Mouse (Mus musculus) cerebellum, adult 11 months (tissue): ENCODE measurements around the gene 9330159F19Rik.

Experiments used
- DNase-seq: peaks from one replicate; pipeline ENCODE4 v3.0.0; 2022

Gene 9330159F19Rik

GRCm38 (mm10) chr10:29211453-29211852, at the start of gene 9330159F19Rik:
Gene 9330159F19Rik, plus strand, starts transcription at chr10:29211606.
- DNase-seq, result no peak

GRCm38 (mm10) chr10:29161664-29162063, 49.7 kb upstream of the 9330159F19Rik start:
- DNase-seq, result no peak

- DNase-seq, result no peak
These were observed 37.6 kb upstream of the 9330159F19Rik start for GRCm38 (mm10) chr10:29173778-29174177.

GRCm38 (mm10) chr10:29175656-29176055, 35.8 kb upstream of the 9330159F19Rik start:
- no peak for DNase-seq

- no peak for DNase-seq
These were observed 34.5 kb upstream of the 9330159F19Rik start for GRCm38 (mm10) chr10:29176881-29177280.

- DNase-seq, result no peak
These were observed 33.4 kb upstream of the 9330159F19Rik start for GRCm38 (mm10) chr10:29178003-29178402.

GRCm38 (mm10) chr10:29180210-29180609, 31.2 kb upstream of the 9330159F19Rik start:
- no peak for DNase-seq

GRCm38 (mm10) chr10:29181046-29181445, 30.4 kb upstream of the 9330159F19Rik start:
- DNase-seq, result no peak

GRCm38 (mm10) chr10:29193769-29194168, 17.6 kb upstream of the 9330159F19Rik start:
- DNase-seq, result no peak

- no peak for DNase-seq
These were observed 14.6 kb upstream of the 9330159F19Rik start for GRCm38 (mm10) chr10:29196811-29197210.

- DNase-seq, result no peak
These were observed 12.8 kb upstream of the 9330159F19Rik start, which contains the start of gene Gm49353 for GRCm38 (mm10) chr10:29198642-29199041. Gene Gm49353, plus strand, starts transcription at chr10:29198954.

GRCm38 (mm10) chr10:29199835-29200234, 11.6 kb upstream of the 9330159F19Rik start:
- no peak for DNase-seq

- no peak for DNase-seq
These were observed 10.8 kb upstream of the 9330159F19Rik start for GRCm38 (mm10) chr10:29200609-29201008.

GRCm38 (mm10) chr10:29206730-29207129, 4.7 kb upstream of the 9330159F19Rik start:
- peak; percentile 29 for DNase-seq

- no peak for DNase-seq
These were observed 2.7 kb upstream of the 9330159F19Rik start for GRCm38 (mm10) chr10:29208735-29209134.

- DNase-seq, result no peak
These were observed 2.2 kb downstream of the 9330159F19Rik start for GRCm38 (mm10) chr10:29213534-29214100.

- DNase-seq, result no peak
These were observed 5.6 kb downstream of the 9330159F19Rik start for GRCm38 (mm10) chr10:29216957-29217356.

- no peak for DNase-seq
These were observed 6.0 kb downstream of the 9330159F19Rik start for GRCm38 (mm10) chr10:29217451-29217850.

GRCm38 (mm10) chr10:29225329-29225728, 13.9 kb downstream of the 9330159F19Rik start:
- no peak for DNase-seq

- no peak for DNase-seq
These were observed 19.8 kb downstream of the 9330159F19Rik start for GRCm38 (mm10) chr10:29231208-29231607.
